Mouse (Mus musculus) MEL (cell line): ENCODE data around the gene Slc25a17. TPM values are rescaled to one million over a fixed set of nuclear protein-coding genes. Genes with fewer than 3 reads are reported as not detected.
A peak's percentile ranks its signal among the peaks of the same experiment; 100 is the strongest.

Source experiments
- DNase-seq: peaks from one replicate; pipeline ENCODE4 v3.0.0; 2011; ENCODE audit warnings: low read depth, low spot score
- H3K27ac ChIP-seq: 2 replicates; pipeline ENCODE4 v1.5.1; 2012; ENCODE audit warnings: low read depth, mild to moderate bottlenecking, control low read depth, low read length, moderate library complexity; ENCODE audit not compliant: control insufficient read depth
- H3K27me3 ChIP-seq, 2 experiments: fragments of 150-350 bp in 1 of 2; sonication (generic) in 1 of 2; 2 replicates each; pipeline ENCODE4 v1.6.1; 2012; ENCODE audit warnings: low read length in 2 of 2, mild to moderate bottlenecking in 2 of 2, improper control_type of control experiment in 1 of 2, moderate library complexity in 1 of 2; ENCODE audit not compliant: insufficient read depth in 2 of 2, control insufficient read depth in 1 of 2
- H3K36me3 ChIP-seq, 2 experiments: 2 replicates each; pipeline ENCODE4 v1.6.1; 2012 to 2014; ENCODE audit warnings: low read length in 2 of 2, improper control_type of control experiment in 1 of 2, inconsistent platforms in 1 of 2, mild to moderate bottlenecking in 1 of 2; ENCODE audit not compliant: insufficient read depth in 2 of 2, control insufficient read depth in 1 of 2
- H3K4me1 ChIP-seq, 2 experiments: fragments of 150-350 bp in 1 of 2; sonication (generic) in 1 of 2; 2 replicates each; pipeline ENCODE4 v1.6.1; 2012; ENCODE audit warnings: low read length in 2 of 2, improper control_type of control experiment in 1 of 2, mild to moderate bottlenecking in 1 of 2; ENCODE audit not compliant: insufficient read depth in 2 of 2, control insufficient read depth in 1 of 2
- H3K4me3 ChIP-seq, 2 experiments: fragments of 150-350 bp in 1 of 2; sonication (generic) in 1 of 2; 2 replicates each; pipeline ENCODE4 v1.5.1; 2012; ENCODE audit warnings: low read depth in 2 of 2, low read length in 2 of 2, mild to moderate bottlenecking in 2 of 2, moderate library complexity in 2 of 2, control low read depth in 1 of 2, improper control_type of control experiment in 1 of 2; ENCODE audit not compliant: control insufficient read depth in 1 of 2, insufficient read depth in 1 of 2
- H3K79me2 ChIP-seq: 2 replicates; pipeline ENCODE4 v1.6.1; 2012; ENCODE audit warnings: mild to moderate bottlenecking, low read length, moderate library complexity; ENCODE audit not compliant: control insufficient read depth, poor library complexity, insufficient read depth
- H3K9ac ChIP-seq: 2 replicates; pipeline ENCODE4 v1.6.1; 2012; ENCODE audit warnings: low read depth, mild to moderate bottlenecking, control low read depth, low read length, moderate library complexity; ENCODE audit not compliant: control insufficient read depth, poor library complexity, severe bottlenecking
- H3K9me3 ChIP-seq: fragments of 150-350 bp; sonication (generic); replicated peaks from 2 replicates; pipeline ENCODE4 v1.6.1; 2012; ENCODE audit warnings: mild to moderate bottlenecking, low read length, improper control_type of control experiment, moderate library complexity; ENCODE audit not compliant: insufficient read depth
- CHD1 ChIP-seq: IDR thresholded peaks from 2 replicates; pipeline ENCODE4 v1.6.1; 2012; ENCODE audit warnings: low read depth, mild to moderate bottlenecking, inconsistent platforms, low read length, improper control_type of control experiment
- CHD2 ChIP-seq: IDR thresholded peaks from 2 replicates; pipeline ENCODE4 v1.6.1; 2011; ENCODE audit warnings: low read length, improper control_type of control experiment
- CTCF ChIP-seq, 3 experiments: IDR thresholded peaks in 2 of 3; conservative IDR thresholded peaks in 1 of 3; 2 replicates each; pipeline ENCODE4 v1.5.1; 2011 to 2012; ENCODE audit warnings: low read length in 3 of 3, low read depth in 2 of 3, mild to moderate bottlenecking in 2 of 3, improper control_type of control experiment in 1 of 3, inconsistent platforms in 1 of 3, mixed read lengths in 1 of 3, moderate library complexity in 1 of 3; ENCODE audit not compliant: control insufficient read depth in 1 of 3, insufficient read depth in 1 of 3, poor library complexity in 1 of 3, severe bottlenecking in 1 of 3
- EP300 ChIP-seq, 2 experiments: IDR thresholded peaks; 2 replicates each; pipeline ENCODE4 v1.6.1; 2011; ENCODE audit warnings: improper control_type of control experiment in 2 of 2, low read length in 2 of 2, low read depth in 1 of 2, mild to moderate bottlenecking in 1 of 2
- ETS1 ChIP-seq: IDR thresholded peaks from 2 replicates; pipeline ENCODE4 v1.6.1; 2012; ENCODE audit warnings: low read depth, mild to moderate bottlenecking, inconsistent platforms, low read length, improper control_type of control experiment, moderate library complexity
- GABPA ChIP-seq: IDR thresholded peaks from 2 replicates; pipeline ENCODE4 v1.6.1; 2012; ENCODE audit warnings: low read depth, mild to moderate bottlenecking, inconsistent platforms, low read length, improper control_type of control experiment, moderate library complexity
- GATA1 ChIP-seq: IDR thresholded peaks from 2 replicates; pipeline ENCODE4 v1.6.1; 2011; ENCODE audit warnings: low read depth, low read length, improper control_type of control experiment
- JUND ChIP-seq: IDR thresholded peaks from 2 replicates; pipeline ENCODE4 v1.6.1; 2011; ENCODE audit warnings: low read depth, mild to moderate bottlenecking, improper control_type of control experiment, low read length
- MAZ ChIP-seq: IDR thresholded peaks from 2 replicates; pipeline ENCODE4 v1.6.1; 2012; ENCODE audit warnings: low read depth, mild to moderate bottlenecking, inconsistent platforms, low read length, improper control_type of control experiment
- MXI1 ChIP-seq: IDR thresholded peaks from 2 replicates; pipeline ENCODE4 v1.6.1; 2011; ENCODE audit warnings: mild to moderate bottlenecking, low read depth, low read length, improper control_type of control experiment
- NELFE ChIP-seq: IDR thresholded peaks from 2 replicates; pipeline ENCODE4 v1.6.1; 2011; ENCODE audit warnings: low read depth, low read length, improper control_type of control experiment
- POLR2AphosphoS2 ChIP-seq: IDR thresholded peaks from 2 replicates; pipeline ENCODE4 v1.6.1; 2011; ENCODE audit warnings: low read length, improper control_type of control experiment
- RCOR1 ChIP-seq: IDR thresholded peaks from 2 replicates; pipeline ENCODE4 v1.6.1; 2012; ENCODE audit warnings: low read depth, mild to moderate bottlenecking, inconsistent platforms, low read length, improper control_type of control experiment
- TAL1 ChIP-seq: IDR thresholded peaks from 2 replicates; pipeline ENCODE4 v1.6.1; 2012; ENCODE audit warnings: mild to moderate bottlenecking, inconsistent platforms, low read length, moderate library complexity, mixed read lengths
- TBP ChIP-seq: IDR thresholded peaks from 2 replicates; pipeline ENCODE4 v1.8.0; 2011; ENCODE audit warnings: low read depth, low read length, improper control_type of control experiment
- TCF12 ChIP-seq: IDR thresholded peaks from 2 replicates; pipeline ENCODE4 v1.6.1; 2014; ENCODE audit warnings: low read depth, mild to moderate bottlenecking, inconsistent platforms, low read length, improper control_type of control experiment, moderate library complexity
- ZMIZ1 ChIP-seq: IDR thresholded peaks from 2 replicates; pipeline ENCODE4 v1.6.1; 2012; ENCODE audit warnings: low read depth, mild to moderate bottlenecking, inconsistent platforms, low read length, improper control_type of control experiment, moderate library complexity
- ZNF384 ChIP-seq: IDR thresholded peaks from 2 replicates; pipeline ENCODE4 v1.6.1; 2012; ENCODE audit warnings: low read depth, mild to moderate bottlenecking, inconsistent platforms, low read length, improper control_type of control experiment
- polyA plus RNA-seq, 2 experiments: library from polyadenylated mRNA; stranded (reverse) in 1 of 2; unstranded in 1 of 2; fragments of >175 nt in 1 of 2; fragments of >200 nt in 1 of 2; gene quantifications; 2 replicates each; pipeline versions ENCODE4 v1.2.1 to v1.2.4; 2012; ENCODE audit warnings: low replicate concordance in 2 of 2, low read depth in 1 of 2; ENCODE audit not compliant: insufficient read length in 2 of 2, insufficient read depth in 1 of 2, missing spikeins in 1 of 2
- total RNA-seq: library from RNA; depleted of rRNA; stranded (reverse); fragments of 300-350 nt; gene quantifications from 2 replicates; pipeline ENCODE4 v1.2.3, GENCODE M21; 2012

The Slc25a17 gene
- total and polyA plus RNA-seq, 3 experiments = 40.6 to 64.1 TPM; not detected in 1

DNA sequence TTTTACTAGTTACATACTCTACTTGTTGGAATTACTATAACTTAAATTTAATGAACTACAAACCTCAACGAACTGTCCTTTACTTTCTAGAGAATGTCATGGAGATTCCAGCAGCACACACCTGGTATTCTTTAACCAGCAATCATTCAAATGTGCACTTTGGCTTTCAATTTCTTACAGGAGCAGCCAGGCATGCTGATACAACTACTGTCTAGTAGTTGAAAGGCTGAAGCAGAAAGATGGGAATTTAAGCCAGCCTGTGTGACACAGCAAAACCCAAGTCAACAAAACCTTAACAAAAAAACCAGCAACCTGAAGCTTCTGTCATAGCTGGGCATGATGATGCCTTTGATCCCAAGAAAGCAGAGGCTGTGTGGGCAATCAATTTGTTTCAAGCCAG lies 1.9 kb upstream of the Slc25a17 start:
- no peaks in the 10 kb centered on the region for H3K9me3 ChIP-seq
- peaks cover 5 to 8% of the 10 kb centered on the region in 2 experiments for H3K4me1 ChIP-seq
- no peak overlapping the region for H3K9ac ChIP-seq
- H3K27ac ChIP-seq = 0 out of 2 replicates have a peak overlapping the region, but pooled peaks have one; percentile 0
- no peak for TF ChIP-seq CHD2
- no peak for TF ChIP-seq TCF12
- no peak for TF ChIP-seq GABPA
- TF ChIP-seq CHD1 = no peak
- TF ChIP-seq RCOR1 = no peak
- no peak for TF ChIP-seq ETS1
- TF ChIP-seq EP300 (IDR thresholded peaks at IDR 0.05; ENCODE audit: low read depth in 1 of 2, low read length in 2 of 2) = no peak
- TF ChIP-seq MAZ = no peak
- no peak for TF ChIP-seq TAL1
- no peak for TF ChIP-seq CTCF (IDR thresholded peaks at IDR 0.05 in 2 of 3, conservative IDR thresholded peaks at IDR 0.05 in 1 of 3; ENCODE audit: control insufficient read depth in 1 of 3, insufficient read depth in 1 of 3, low read depth in 2 of 3, low read length in 3 of 3, poor library complexity in 1 of 3, severe bottlenecking in 1 of 3)
- no peak for TF ChIP-seq ZNF384
- TF ChIP-seq MXI1 = no peak
- no peak for TF ChIP-seq NELFE
- no peak for TF ChIP-seq JUND
- no peak for TF ChIP-seq ZMIZ1
- no peak for TF ChIP-seq TBP
- TF ChIP-seq, all 39 proteins: peak for 0
- Histone ChIP-seq H3K36me3 (peaks cover 22 to 23% of the 10 kb centered on the region in 2 experiments), H3K79me2 (peaks cover 8% of the 10 kb centered on the region), H3K27me3 (no peaks in the 10 kb centered on the region), H3K4me3 (no peak overlapping the region)
- DNase-seq = no peak

DNA sequence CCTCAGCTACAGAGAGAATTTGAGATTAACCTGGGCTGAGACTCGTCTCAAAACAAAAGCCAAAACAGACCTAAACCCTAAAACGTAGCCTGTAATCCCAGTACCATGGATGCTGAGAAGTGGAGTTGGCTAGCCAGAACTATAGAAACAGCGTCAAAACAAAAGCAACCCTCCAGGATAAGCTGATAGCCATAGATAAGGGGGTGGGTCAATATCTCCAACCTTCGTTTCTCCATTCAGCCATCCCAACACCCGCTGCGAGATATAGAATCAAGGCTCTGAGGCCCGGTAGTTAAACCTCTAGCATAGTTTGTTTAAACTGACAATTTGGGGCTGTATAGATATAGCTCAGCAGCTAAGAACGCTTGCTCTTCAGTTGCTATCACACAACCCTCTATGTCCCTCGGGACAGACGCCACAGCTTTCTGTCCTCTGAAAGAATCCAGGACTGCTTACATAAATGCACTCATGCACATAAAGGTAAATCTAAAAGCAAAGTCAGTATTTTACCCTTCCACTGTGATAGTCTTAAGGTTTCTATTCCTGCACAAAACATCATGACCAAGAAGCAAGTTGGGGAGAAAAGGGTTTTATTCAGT lies 904 bp upstream of the Slc25a17 start:
- Histone ChIP-seq H3K27me3 (no peaks in the 10 kb centered on the region), H3K79me2 (peaks cover 8% of the 10 kb centered on the region), H3K4me3 (peak overlapping the region; percentile 53 to 80), H3K4me1 (peaks cover 5 to 8% of the 10 kb centered on the region in 2 experiments), H3K36me3 (peaks cover 21 to 22% of the 10 kb centered on the region in 2 experiments), H3K9me3 (no peaks in the 10 kb centered on the region), H3K27ac (peak overlapping the region; percentile 48), H3K9ac (peak overlapping the region; percentile 27)
- TF ChIP-seq EP300 (IDR thresholded peaks at IDR 0.05; ENCODE audit: low read depth in 1 of 2, low read length in 2 of 2) (peak in 1 of 2 experiments; percentile 22; a peak in 1 of 4 replicates), JUND (no peak), GATA1 (peak; percentile 69), POLR2AphosphoS2 (peak; percentile 16)
- DNase-seq = peak; percentile 53
